Mouse (Mus musculus): ENCODE measurements around the gene Tfap4. TPM values are rescaled to one million over a fixed set of nuclear protein-coding genes. Genes with fewer than 3 reads are reported as not detected.

Tfap4 gene
- polyA plus RNA-seq, 1 experiment from 2014 or later: 28.6 TPM

Other genes starting within 250 kb of the Tfap4 start
- gene Adcy9, start 139.4 kb downstream of the Tfap4 start, polyA plus RNA-seq (2014; fragmentation: Nextera tagmentation; extraction: Ambion mirVana): 0.84 and 0.96 TPM in 2 replicates
- 23.3 and 23.7 TPM in 2 replicates for gene Srl, start 18.0 kb downstream of the Tfap4 start, polyA plus RNA-seq (2014; fragmentation: Nextera tagmentation; extraction: Ambion mirVana)
- gene Glis2, start 34.9 kb upstream of the Tfap4 start, polyA plus RNA-seq (2014; fragmentation: Nextera tagmentation; extraction: Ambion mirVana): 31.3 and 34.5 TPM in 2 replicates
- gene Pam16, start 65.1 kb upstream of the Tfap4 start, polyA plus RNA-seq (2014; fragmentation: Nextera tagmentation; extraction: Ambion mirVana): 87.4 and 91.4 TPM in 2 replicates
- 7.6 and 7.7 TPM in 2 replicates for gene Vasn, start 80.1 kb upstream of the Tfap4 start, polyA plus RNA-seq (2014; fragmentation: Nextera tagmentation; extraction: Ambion mirVana)
- gene Dnaja3, start 80.1 kb upstream of the Tfap4 start, polyA plus RNA-seq (2014; fragmentation: Nextera tagmentation; extraction: Ambion mirVana): 57.7 and 60.7 TPM in 2 replicates
- gene Coro7, start 119.9 kb upstream of the Tfap4 start, polyA plus RNA-seq (2014; fragmentation: Nextera tagmentation; extraction: Ambion mirVana): 20.5 and 23.3 TPM in 2 replicates
- 212 and 220 TPM in 2 replicates for gene Nmral1, start 159.5 kb upstream of the Tfap4 start, polyA plus RNA-seq (2014; fragmentation: Nextera tagmentation; extraction: Ambion mirVana)
- 74.3 and 80.3 TPM in 2 replicates for gene Hmox2, start 166.5 kb upstream of the Tfap4 start, polyA plus RNA-seq (2014; fragmentation: Nextera tagmentation; extraction: Ambion mirVana)
- gene Cdip1, start 230.4 kb upstream of the Tfap4 start, polyA plus RNA-seq (2014; fragmentation: Nextera tagmentation; extraction: Ambion mirVana): 107 and 109 TPM in 2 replicates